Mouse (Mus musculus): ENCODE measurements around the gene Ipmk.
"Not testable (repeated sequence)": the region's sequence is repeated elsewhere in the genome, so short reads cannot be mapped to it uniquely, and the experiment has no call there.

The Ipmk gene

GRCm38 (mm10) chr10:71371881-71372280 lies 24.3 kb downstream of the Ipmk start:
- no peak for DNase-seq (ENCODE audit: low spot score)

- no peak for DNase-seq (ENCODE audit: low spot score)
These were observed 26.1 kb downstream of the Ipmk start for GRCm38 (mm10) chr10:71373706-71374105.

GRCm38 (mm10) chr10:71376014-71376413 lies 28.5 kb downstream of the Ipmk start:
- no peak for DNase-seq (ENCODE audit: low spot score)

GRCm38 (mm10) chr10:71380406-71380805 lies 32.8 kb downstream of the Ipmk start:
- DNase-seq (ENCODE audit: low spot score) = no peak

GRCm38 (mm10) chr10:71381471-71382033 lies 34.0 kb downstream of the Ipmk start:
- no peak for DNase-seq (ENCODE audit: low spot score)

GRCm38 (mm10) chr10:71382109-71382508 lies 34.5 kb downstream of the Ipmk start:
- no peak for DNase-seq (ENCODE audit: low spot score)

GRCm38 (mm10) chr10:71382858-71383551 lies 35.4 kb downstream of the Ipmk start:
- no peak for DNase-seq (ENCODE audit: low spot score)

GRCm38 (mm10) chr10:71383552-71383924 lies 36.0 kb downstream of the Ipmk start:
- DNase-seq (ENCODE audit: low spot score) = not testable (repeated sequence)

GRCm38 (mm10) chr10:71384159-71385044 lies 36.8 kb downstream of the Ipmk start:
- DNase-seq (ENCODE audit: low spot score) = no peak

GRCm38 (mm10) chr10:71389311-71389710 lies 41.7 kb downstream of the Ipmk start:
- no peak for DNase-seq (ENCODE audit: low spot score)

GRCm38 (mm10) chr10:71398383-71399145 lies 51.0 kb downstream of the Ipmk start:
- no peak for DNase-seq (ENCODE audit: low spot score)

GRCm38 (mm10) chr10:71399399-71399798 lies 51.8 kb downstream of the Ipmk start:
- DNase-seq (ENCODE audit: low spot score) = no peak

- no peak for DNase-seq (ENCODE audit: low spot score)
These were observed 52.4 kb downstream of the Ipmk start for GRCm38 (mm10) chr10:71399987-71400386.

- DNase-seq (ENCODE audit: low spot score) = no peak
These were observed 53.5 kb downstream of the Ipmk start for GRCm38 (mm10) chr10:71400818-71401646.

GRCm38 (mm10) chr10:71403638-71404037 lies 56.1 kb downstream of the Ipmk start:
- DNase-seq (ENCODE audit: low spot score) = no peak

- no peak for DNase-seq (ENCODE audit: low spot score)
These were observed 58.1 kb downstream of the Ipmk start for GRCm38 (mm10) chr10:71405523-71406217.

- DNase-seq (ENCODE audit: low spot score) = no peak
These were observed 62.4 kb downstream of the Ipmk start for GRCm38 (mm10) chr10:71409948-71410347.

- no peak for DNase-seq (ENCODE audit: low spot score)
These were observed 65.8 kb downstream of the Ipmk start for GRCm38 (mm10) chr10:71413401-71413800.

- DNase-seq (ENCODE audit: low spot score) = no peak
These were observed 74.0 kb downstream of the Ipmk start for GRCm38 (mm10) chr10:71421531-71421930.

Measured in spleen, adult 12 weeks (tissue).